In genomic region chr7:141120605-141121004, GRCm38 (mm10) we compare ENCODE assay signal across 1 mouse cellular context.
TF ChIP-seq lines count a peak whose summit lies in the region.

No protein-coding gene starts in this region.

TF ChIP-seq in ES-E14, 5 proteins besides CTCF, POLR2A, EP300 and RAD21:
- no peak for TF ChIP-seq ZC3H11A (IDR thresholded peaks at IDR 0.05; ENCODE audit: borderline replicate concordance, low read depth, low read length)
- TF ChIP-seq MAFK (IDR thresholded peaks at IDR 0.05; ENCODE audit: insufficient read depth, low read depth, low read length), result no peak
- TF ChIP-seq HCFC1 (IDR thresholded peaks at IDR 0.05; ENCODE audit: borderline replicate concordance, insufficient read depth, low read length), result no peak
- TF ChIP-seq ZNF384 (IDR thresholded peaks at IDR 0.05; ENCODE audit: low read depth, low read length), result no peak
- TF ChIP-seq CHD2 (IDR thresholded peaks at IDR 0.05; ENCODE audit: low read depth, low read length), result no peak
TF ChIP-seq in ES-E14: peak in this region for 0.
